Mouse (Mus musculus): ENCODE measurements around the gene Dnaic2. TPM values are rescaled to one million over a fixed set of nuclear protein-coding genes. Genes with fewer than 3 reads are reported as not detected.

Dnaic2 gene
- total and polyA plus RNA-seq, 3 experiments: 0.59 to 0.93 (median 0.83) TPM

DNA sequence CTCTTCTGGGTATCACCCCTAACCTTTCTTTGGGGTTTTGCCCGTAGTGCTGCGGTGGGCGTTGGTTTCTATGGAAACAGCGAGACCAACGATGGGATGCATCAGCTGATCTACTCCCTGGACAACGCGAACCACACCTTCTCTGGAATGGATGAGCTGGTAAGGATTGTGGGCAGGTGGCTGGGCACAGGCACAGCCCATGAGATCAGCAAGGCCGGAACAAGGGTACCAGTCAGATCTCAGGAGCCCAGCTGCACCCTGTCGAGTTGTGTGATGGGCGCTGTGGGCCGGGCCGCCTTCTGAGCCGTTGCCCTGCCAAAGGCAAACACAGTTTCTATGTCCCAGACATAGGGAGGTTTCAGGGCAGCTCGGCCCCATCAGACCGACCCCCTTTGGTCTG lies 37.0 kb upstream of the Dnaic2 start:
- dilution Hi-C loops (cut with MboI; ENCODE audit: extremely low pct_ligation_motif_present, extremely low pct_unique_long_range_greater_than_20kb, low sequenced_read_pairs): no loop called here
- H3K9ac ChIP-seq (ENCODE audit: insufficient read depth, low read depth): no peak overlapping the region
- H3K4me1 ChIP-seq (ENCODE audit: control insufficient read depth in 1 of 2, insufficient read depth in 2 of 2): peaks cover 0 to 28% of the 10 kb centered on the region in 2 experiments; a peak in 2 of 4 replicates
- H3K4me3 ChIP-seq (replicated peaks in 1 of 3; ENCODE audit: low read depth in 2 of 3, low read length in 2 of 3, poor library complexity in 1 of 3): no peak overlapping the region
- no peaks in the 10 kb centered on the region for H3K79me2 ChIP-seq (replicated peaks; ENCODE audit: control insufficient read depth, extremely low read depth, insufficient read depth, poor library complexity, severe bottlenecking)
- peaks cover 0 to 15% of the 10 kb centered on the region in 2 experiments for H3K36me3 ChIP-seq (replicated peaks in 1 of 2; ENCODE audit: control insufficient read depth in 1 of 2, insufficient read depth in 1 of 2, low read length in 1 of 2)
- H3K27ac ChIP-seq (ENCODE audit: insufficient read depth, low read depth): no peak overlapping the region
- H3K4me2 ChIP-seq (ENCODE audit: insufficient read depth, low read depth, poor library complexity, severe bottlenecking): no peak overlapping the region
- no peaks in the 10 kb centered on the region for H3K27me3 ChIP-seq (replicated peaks)
- TF ChIP-seq MXI1 (IDR thresholded peaks at IDR 0.05; ENCODE audit: low read depth, low read length): no peak
- TF ChIP-seq MAZ (IDR thresholded peaks at IDR 0.05; ENCODE audit: low read depth, low read length): no peak
- TF ChIP-seq POLR2A (IDR thresholded peaks at IDR 0.05; ENCODE audit: low read depth, low read length): no peak
- no peak for TF ChIP-seq ZC3H11A (IDR thresholded peaks at IDR 0.05; ENCODE audit: low read depth, low read length)
- TF ChIP-seq NRF1 (IDR thresholded peaks at IDR 0.05; ENCODE audit: low read depth, low read length): no peak
- no peak for TF ChIP-seq UBTF (IDR thresholded peaks at IDR 0.05; ENCODE audit: low read depth, low read length)
- TF ChIP-seq ZMIZ1 (IDR thresholded peaks at IDR 0.05; ENCODE audit: low read depth, low read length): no peak
- TF ChIP-seq ETS1 (conservative IDR thresholded peaks at IDR 0.05; ENCODE audit: low read depth, low read length): no peak
- TF ChIP-seq CHD1 (IDR thresholded peaks at IDR 0.05; ENCODE audit: low read depth, low read length): no peak
- no peak for TF ChIP-seq SIN3A (IDR thresholded peaks at IDR 0.05; ENCODE audit: low read length)
- no peak for TF ChIP-seq EP300 (IDR thresholded peaks at IDR 0.05; ENCODE audit: low read length)
- no peak for TF ChIP-seq ELF1 (IDR thresholded peaks at IDR 0.05; ENCODE audit: low read depth, low read length)
- TF ChIP-seq MEF2A (IDR thresholded peaks at IDR 0.05; ENCODE audit: borderline replicate concordance, low read depth, low read length): no peak
- TF ChIP-seq PAX5 (IDR thresholded peaks at IDR 0.05; ENCODE audit: low read length): no peak
- TF ChIP-seq MAX (IDR thresholded peaks at IDR 0.05; ENCODE audit: low read length): no peak
- no peak for TF ChIP-seq CTCF (conservative IDR thresholded peaks at IDR 0.05 in 1 of 2, IDR thresholded peaks at IDR 0.05 in 1 of 2; ENCODE audit: low read depth in 2 of 2, low read length in 2 of 2)
- TF ChIP-seq TCF12 (IDR thresholded peaks at IDR 0.05; ENCODE audit: low read depth, low read length): no peak
- no peak for TF ChIP-seq ZNF384 (IDR thresholded peaks at IDR 0.05; ENCODE audit: low read depth, low read length)
- no peak for TF ChIP-seq JUND (conservative IDR thresholded peaks at IDR 0.05; ENCODE audit: low read depth, low read length)
- TF ChIP-seq USF2 (conservative IDR thresholded peaks at IDR 0.05; ENCODE audit: low read depth, low read length): no peak
- no peak for DNase-seq (ENCODE audit: extremely low read depth)
- in situ Hi-C loops (cut with MboI; ENCODE audit: low pct_ligation_motif_present, low pct_unique_long_range_greater_than_20kb, low sequenced_read_pairs): no loop called here
- no peaks in the 10 kb centered on the region for H3K9me3 ChIP-seq (replicated peaks; ENCODE audit: low read length)

GRCm38 (mm10) chr11:114691454-114692182 lies 35.6 kb upstream of the Dnaic2 start:
- H3K4me1 ChIP-seq (ENCODE audit: control insufficient read depth in 1 of 2, insufficient read depth in 2 of 2): peaks cover 0 to 22% of the 10 kb centered on the region in 2 experiments; a peak in 2 of 4 replicates
- H3K4me2 ChIP-seq (ENCODE audit: insufficient read depth, low read depth, poor library complexity, severe bottlenecking): no peak overlapping the region
- no peaks in the 10 kb centered on the region for H3K27me3 ChIP-seq (replicated peaks)
- dilution Hi-C loops (cut with MboI; ENCODE audit: extremely low pct_ligation_motif_present, extremely low pct_unique_long_range_greater_than_20kb, low sequenced_read_pairs) (no loop called here), in situ Hi-C loops (cut with MboI; ENCODE audit: low pct_ligation_motif_present, low pct_unique_long_range_greater_than_20kb, low sequenced_read_pairs) (no loop called here)
- DNase-seq (ENCODE audit: extremely low read depth): no peak
- no peaks in the 10 kb centered on the region for H3K79me2 ChIP-seq (replicated peaks; ENCODE audit: control insufficient read depth, extremely low read depth, insufficient read depth, poor library complexity, severe bottlenecking)
- H3K9me3 ChIP-seq (replicated peaks; ENCODE audit: low read length): no peaks in the 10 kb centered on the region
- TF ChIP-seq ZNF384 (IDR thresholded peaks at IDR 0.05; ENCODE audit: low read depth, low read length) (peak; percentile 55), MEF2A (IDR thresholded peaks at IDR 0.05; ENCODE audit: borderline replicate concordance, low read depth, low read length) (no peak)
- H3K9ac ChIP-seq (ENCODE audit: insufficient read depth, low read depth): no peak overlapping the region
- no peak overlapping the region for H3K4me3 ChIP-seq (replicated peaks in 1 of 3; ENCODE audit: low read depth in 2 of 3, low read length in 2 of 3, poor library complexity in 1 of 3)
- no peak overlapping the region for H3K27ac ChIP-seq (ENCODE audit: insufficient read depth, low read depth)
- peaks cover 0 to 10% of the 10 kb centered on the region in 2 experiments for H3K36me3 ChIP-seq (replicated peaks in 1 of 2; ENCODE audit: control insufficient read depth in 1 of 2, insufficient read depth in 1 of 2, low read length in 1 of 2)
